In genomic region chr15:12824197-12824952, GRCm38 (mm10) we compare ENCODE assay signal across 8 mouse cellular contexts. TPM values are rescaled to one million over a fixed set of nuclear protein-coding genes. Genes with fewer than 3 reads are reported as not detected.
DNase-seq lines count a peak whose midpoint lies in the region; ATAC-seq and TF ChIP-seq lines count a peak whose summit lies in the region.

Gene 6030458C11Rik, minus strand, starts transcription at chr15:12824649.
Gene Drosha, plus strand, starts transcription at chr15:12824815.

- H3K4me2 ChIP-seq in heart, embryonic 15.5 days, result peak within 1 kb of the TSS; percentile 81
- H3K4me2 ChIP-seq in liver, embryonic 14.5 days (ENCODE audit: low read depth), result peak within 1 kb of the TSS; percentile 78
- H3K4me2 ChIP-seq in neural tube, embryonic 11.5 days (ENCODE audit: low read depth), result peak within 1 kb of the TSS; percentile 69
- H3K4me2 ChIP-seq in stomach, postnatal 0 days (replicated peaks; ENCODE audit: low read depth), result peak within 1 kb of the TSS; percentile 78

- DNase-seq in CD8-positive naive resting alpha-beta T cell, adult 2 months (ENCODE audit: low read depth in 2 of 2, low spot score in 2 of 2), result peak; percentile 94 to 96
- peak; percentile 99 for DNase-seq in c-Kit-positive CD71-negative TER-119-negative erythroid progenitor cells, embryonic 14.5 days (ENCODE audit: low read depth)
- DNase-seq in forebrain, embryonic 10.5 days (ENCODE audit: extremely low spot score, low spot score), result peak; percentile 94
- DNase-seq in kidney, postnatal 25 days, result peak; percentile 99 to 100
- peak; percentile 98 to 99 (median 99) for DNase-seq in liver, embryonic 14.5 days (ENCODE audit: low read depth in 3 of 3, low spot score in 3 of 3)
- DNase-seq in neural tube, embryonic 11.5 days (ENCODE audit: low spot score), result peak; percentile 98
- DNase-seq in stomach, postnatal 0 days (ENCODE audit: low spot score), result peak; percentile 97

- H3K9me3 ChIP-seq in forebrain, embryonic 10.5 days, result no peaks in the 10 kb centered on the region
- no peaks in the 10 kb centered on the region for H3K9me3 ChIP-seq in heart, embryonic 15.5 days (replicated peaks)
- H3K9me3 ChIP-seq in liver, embryonic 14.5 days (ENCODE audit: control insufficient read depth, low read length), result no peaks in the 10 kb centered on the region
- H3K9me3 ChIP-seq in neural tube, embryonic 11.5 days (ENCODE audit: control insufficient read depth, low read length), result no peaks in the 10 kb centered on the region
- H3K9me3 ChIP-seq in stomach, postnatal 0 days (ENCODE audit: control insufficient read depth, low read length), result no peaks in the 10 kb centered on the region

- TF ChIP-seq EP300 in liver, embryonic 14.5 days (IDR thresholded peaks at IDR 0.05; ENCODE audit: low read depth), result no peak
- TF ChIP-seq EP300 in stomach, postnatal 0 days (optimal IDR thresholded peaks at IDR 0.05), result no peak

- peak within 1 kb of the TSS; percentile 99 for H3K27ac ChIP-seq in forebrain, embryonic 10.5 days
- peak within 1 kb of the TSS; percentile 68 for H3K27ac ChIP-seq in heart, embryonic 15.5 days
- H3K27ac ChIP-seq in liver, embryonic 14.5 days, result peak within 1 kb of the TSS; percentile 91
- H3K27ac ChIP-seq in neural tube, embryonic 11.5 days (ENCODE audit: low read depth, low read length), result peak within 1 kb of the TSS; percentile 76; the same call in 1 of the 2 replicates
- peak within 1 kb of the TSS; percentile 77 for H3K27ac ChIP-seq in stomach, postnatal 0 days (replicated peaks)

- peaks cover 67% of the 10 kb centered on the region for H3K36me3 ChIP-seq in forebrain, embryonic 10.5 days (replicated peaks)
- peaks cover 38% of the 10 kb centered on the region for H3K36me3 ChIP-seq in heart, embryonic 15.5 days
- peaks cover 40% of the 10 kb centered on the region for H3K36me3 ChIP-seq in liver, embryonic 14.5 days (replicated peaks; ENCODE audit: control insufficient read depth, insufficient read depth, low read depth)
- H3K36me3 ChIP-seq in neural tube, embryonic 11.5 days (ENCODE audit: control insufficient read depth, insufficient read depth, low read length), result peaks cover 15% of the 10 kb centered on the region
- peaks cover 10% of the 10 kb centered on the region for H3K36me3 ChIP-seq in stomach, postnatal 0 days (ENCODE audit: control insufficient read depth, insufficient read depth, low read length)

- peak; percentile 100 for ATAC-seq in heart, embryonic 15.5 days (replicated peaks; ENCODE audit: insufficient number of reproducible peaks, insufficient read depth, low FRiP score, low read depth)
- ATAC-seq in liver, embryonic 14.5 days (ENCODE audit: insufficient read depth), result peak; percentile 96
- peak; percentile 100 for ATAC-seq in neural tube, embryonic 11.5 days (ENCODE audit: insufficient read depth, low FRiP score, low TSS enrichment)
- ATAC-seq in stomach, postnatal 0 days (ENCODE audit: low FRiP score, low TSS enrichment), result peak; percentile 100

- peak within 1 kb of the TSS; percentile 94 for H3K4me3 ChIP-seq in forebrain, embryonic 10.5 days
- H3K4me3 ChIP-seq in heart, embryonic 15.5 days, result peak within 1 kb of the TSS; percentile 91
- H3K4me3 ChIP-seq in liver, embryonic 14.5 days (ENCODE audit: insufficient read depth in 1 of 2, low read depth in 2 of 2, low read length in 2 of 2), result peak within 1 kb of the TSS; percentile 95 to 96
- peak within 1 kb of the TSS; percentile 89 for H3K4me3 ChIP-seq in neural tube, embryonic 11.5 days (ENCODE audit: low read depth, low read length)
- peak within 1 kb of the TSS; percentile 85 for H3K4me3 ChIP-seq in stomach, postnatal 0 days (ENCODE audit: low read depth, low read length)

- no peak for TF ChIP-seq CTCF in liver, embryonic 14.5 days (IDR thresholded peaks at IDR 0.05; ENCODE audit: low read depth)
- TF ChIP-seq CTCF in stomach, postnatal 0 days (IDR thresholded peaks at IDR 0.05; ENCODE audit: low read depth), result no peak

- no peaks in the 10 kb centered on the region for H3K27me3 ChIP-seq in forebrain, embryonic 10.5 days (ENCODE audit: poor library complexity, severe bottlenecking)
- H3K27me3 ChIP-seq in heart, embryonic 15.5 days, result no peaks in the 10 kb centered on the region
- H3K27me3 ChIP-seq in liver, embryonic 14.5 days (ENCODE audit: control insufficient read depth, insufficient read depth, low read length), result no peaks in the 10 kb centered on the region
- H3K27me3 ChIP-seq in neural tube, embryonic 11.5 days (ENCODE audit: control insufficient read depth, insufficient read depth, low read length), result no peaks in the 10 kb centered on the region
- no peaks in the 10 kb centered on the region for H3K27me3 ChIP-seq in stomach, postnatal 0 days (ENCODE audit: control insufficient read depth, insufficient read depth, low read length)

- peak within 1 kb of the TSS; percentile 88 for H3K9ac ChIP-seq in heart, embryonic 15.5 days
- H3K9ac ChIP-seq in liver, embryonic 14.5 days (replicated peaks), result peak within 1 kb of the TSS; percentile 94
- peak within 1 kb of the TSS; percentile 93 for H3K9ac ChIP-seq in neural tube, embryonic 11.5 days (ENCODE audit: low read length)
- peak within 1 kb of the TSS; percentile 93 for H3K9ac ChIP-seq in stomach, postnatal 0 days (ENCODE audit: low read length)

- under 1% methylated on average over 67 of the region's 67 CpGs for WGBS in forebrain, embryonic 10.5 days
- WGBS in heart, embryonic 15.5 days, result under 1% methylated on average over 67 of the region's 67 CpGs
- under 1% methylated on average over 67 of the region's 67 CpGs for WGBS in liver, embryonic 14.5 days (ENCODE audit: insufficient replicate concordance)
- under 1% methylated on average over 67 of the region's 67 CpGs for WGBS in neural tube, embryonic 11.5 days
- under 1% methylated on average over 67 of the region's 67 CpGs for WGBS in stomach, postnatal 0 days

- peaks cover 33% of the 10 kb centered on the region for H3K4me1 ChIP-seq in forebrain, embryonic 10.5 days
- peaks cover 20% of the 10 kb centered on the region for H3K4me1 ChIP-seq in heart, embryonic 15.5 days (replicated peaks)
- peaks cover 17 to 34% of the 10 kb centered on the region in 2 experiments for H3K4me1 ChIP-seq in liver, embryonic 14.5 days (replicated peaks; ENCODE audit: control insufficient read depth in 2 of 2, insufficient read depth in 2 of 2, low read length in 1 of 2)
- peaks cover 11% of the 10 kb centered on the region; the same call in 1 of the 2 replicates for H3K4me1 ChIP-seq in neural tube, embryonic 11.5 days (ENCODE audit: control insufficient read depth, insufficient read depth, low read length)
- H3K4me1 ChIP-seq in stomach, postnatal 0 days (replicated peaks; ENCODE audit: control insufficient read depth, insufficient read depth), result no peaks in the 10 kb centered on the region

RNA-seq across cellular contexts. Expression of gene 6030458C11Rik, which starts in this region (rescaled TPM):
- 45.0 and 50.4 TPM in 2 replicates for polyA plus RNA-seq in forebrain, embryonic 10.5 days (2016; fragmentation: Nextera tagmentation; extraction: Ambion mirVana)
- 23.1 and 25.3 TPM in 2 replicates for polyA plus RNA-seq in heart, embryonic 15.5 days (2015; fragmentation: Nextera tagmentation; extraction: Ambion mirVana)
- 16.9 and 21.4 TPM in 2 replicates for polyA plus RNA-seq in liver, embryonic 14.5 days (2012; rRNA removed)
- 14.3 and 14.7 TPM in 2 replicates for polyA plus RNA-seq in liver, embryonic 14.5 days (2014; fragmentation: Nextera tagmentation; extraction: Ambion mirVana)
- polyA plus RNA-seq in neural tube, embryonic 11.5 days (2014; fragmentation: Nextera tagmentation; extraction: Ambion mirVana), result 23.5 and 26.4 TPM in 2 replicates
- 16.1 and 16.5 TPM in 2 replicates for polyA plus RNA-seq in stomach, postnatal 0 days (2015; fragmentation: Nextera tagmentation; extraction: Ambion mirVana)

RNA-seq across cellular contexts. Expression of gene Drosha, which starts in this region (rescaled TPM):
- polyA plus RNA-seq in forebrain, embryonic 10.5 days (2016; fragmentation: Nextera tagmentation; extraction: Ambion mirVana), result 87.7 and 88.1 TPM in 2 replicates
- 19.8 and 24.8 TPM in 2 replicates for polyA plus RNA-seq in heart, embryonic 15.5 days (2015; fragmentation: Nextera tagmentation; extraction: Ambion mirVana)
- 6.6 and 8.8 TPM in 2 replicates for polyA plus RNA-seq in liver, embryonic 14.5 days (2012; rRNA removed)
- 13.5 and 16.8 TPM in 2 replicates for polyA plus RNA-seq in liver, embryonic 14.5 days (2014; fragmentation: Nextera tagmentation; extraction: Ambion mirVana)
- polyA plus RNA-seq in neural tube, embryonic 11.5 days (2014; fragmentation: Nextera tagmentation; extraction: Ambion mirVana), result 74.7 and 81.0 TPM in 2 replicates
- polyA plus RNA-seq in stomach, postnatal 0 days (2015; fragmentation: Nextera tagmentation; extraction: Ambion mirVana), result 8.7 and 10.3 TPM in 2 replicates

Comparison
In these comparisons a context has a peak if more than half of its experiments do, and no peak if none do; other contexts are left out.
1. Peak in every context shown above with its lines: DNase-seq, ATAC-seq, H3K4me3 ChIP-seq and H3K27ac ChIP-seq.